Mouse (Mus musculus) urinary bladder, postnatal 10 days (tissue): ENCODE data around the gene Ccnb2.
A peak's percentile ranks its signal among the peaks of the same experiment; 100 is the strongest.
"Not testable (repeated sequence)": the region's sequence is repeated elsewhere in the genome, so short reads cannot be mapped to it uniquely, and the experiment has no call there.

Experiments used
- DNase-seq: peaks from one replicate; pipeline ENCODE4 v3.0.0; 2022; ENCODE audit warnings: low spot score

The Ccnb2 gene

DNA sequence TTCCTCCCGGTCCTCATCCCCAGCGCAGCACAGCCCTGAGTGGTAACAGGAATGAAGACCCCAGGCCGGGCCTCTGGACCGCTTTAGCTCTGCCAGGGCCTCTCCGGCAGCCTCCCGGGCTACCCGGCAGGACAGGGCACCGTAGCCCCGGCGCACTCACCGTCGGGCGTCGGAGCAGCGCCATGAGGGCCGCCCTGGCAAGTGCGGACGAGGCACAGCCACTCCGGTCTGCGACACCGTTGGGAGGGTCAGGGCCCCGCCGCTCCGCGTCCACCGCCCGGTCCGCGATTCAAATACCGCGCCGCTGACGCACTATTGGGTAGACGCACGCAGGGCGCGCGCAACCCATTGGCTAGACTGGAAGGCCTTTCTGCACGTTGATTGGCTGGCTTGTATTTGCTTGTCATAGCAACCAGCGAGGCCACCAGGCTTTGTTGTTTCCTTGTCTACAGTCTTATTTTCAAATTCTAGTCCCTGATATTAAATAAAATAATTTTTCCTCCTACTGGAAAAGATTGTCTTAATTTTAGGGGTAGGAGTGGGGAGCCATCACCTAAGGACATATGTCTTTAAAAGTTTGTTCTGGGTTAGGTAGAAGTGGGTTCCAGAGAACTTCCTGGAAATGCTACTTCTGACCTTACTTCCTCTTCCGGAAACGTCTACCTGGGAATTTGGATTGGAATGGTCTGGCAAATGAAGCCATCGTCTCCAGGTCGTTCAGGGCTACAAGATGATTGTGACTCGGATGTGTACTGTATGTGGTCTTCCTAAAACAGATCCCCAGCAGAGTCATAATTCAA is at the start of gene Ccnb2:
Gene Ccnb2 (minus strand): TSS at position 291 of the 800 bp plus-strand sequence.
- DNase-seq, result peak; percentile 38

DNA sequence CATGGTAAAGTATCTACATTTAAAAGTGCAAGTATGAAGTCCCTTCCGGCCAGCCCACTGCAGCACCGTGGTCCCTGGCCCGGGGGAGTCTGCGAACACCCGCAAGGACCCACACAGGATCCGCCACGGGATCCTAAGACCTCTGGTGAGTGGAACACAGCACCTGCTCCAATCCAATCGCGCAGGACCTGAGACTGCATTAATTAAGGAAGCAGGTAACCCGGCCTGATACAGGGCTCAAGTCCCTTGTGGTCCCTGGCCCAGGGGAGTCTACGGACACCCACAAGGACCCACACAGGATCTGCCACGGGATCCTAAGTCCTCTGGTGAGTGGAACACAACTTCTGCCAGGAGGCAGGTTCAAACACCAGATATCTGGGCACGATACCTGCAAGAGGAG is 41.7 kb upstream of the Ccnb2 start:
- DNase-seq, result not testable (repeated sequence)

DNA sequence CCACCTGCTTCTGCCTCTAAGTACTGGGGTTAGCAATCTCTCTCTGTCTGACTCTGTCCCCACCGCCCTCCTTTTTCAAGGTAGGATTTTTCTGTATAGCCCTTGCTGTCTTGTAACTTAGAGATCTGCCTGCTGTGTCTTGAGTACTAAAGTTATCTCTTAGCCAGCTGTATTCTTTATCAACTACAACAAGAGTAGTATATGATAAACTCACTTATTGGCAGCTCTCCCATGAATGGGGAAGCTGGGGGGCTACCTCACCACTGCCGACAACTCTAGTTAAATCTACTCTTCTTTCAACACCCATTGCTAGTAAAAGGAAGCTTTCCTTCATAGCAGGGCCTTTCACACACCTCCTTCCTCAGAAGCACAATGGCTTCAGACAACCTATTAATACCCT is 31.0 kb upstream of the Ccnb2 start:
- DNase-seq, result no peak

DNA sequence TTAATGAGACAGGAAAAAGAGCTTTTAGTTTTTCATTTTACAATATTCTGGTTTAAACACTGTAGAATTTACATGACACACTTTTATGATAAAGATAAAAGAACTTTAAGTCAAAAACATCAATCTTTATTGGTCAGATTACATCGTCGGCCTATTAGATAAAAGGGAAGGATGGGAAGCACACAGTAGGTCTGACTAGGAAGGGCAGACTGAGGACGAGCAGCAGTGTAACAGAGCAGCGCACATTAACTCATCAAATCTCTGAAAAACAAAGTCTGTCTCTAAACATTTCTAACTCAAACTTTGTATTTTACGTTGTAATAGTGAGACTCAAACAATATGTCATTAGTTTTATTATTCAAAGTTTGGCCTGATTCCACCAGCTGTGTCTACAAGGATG is 27.7 kb upstream of the Ccnb2 start:
- no peak for DNase-seq

DNA sequence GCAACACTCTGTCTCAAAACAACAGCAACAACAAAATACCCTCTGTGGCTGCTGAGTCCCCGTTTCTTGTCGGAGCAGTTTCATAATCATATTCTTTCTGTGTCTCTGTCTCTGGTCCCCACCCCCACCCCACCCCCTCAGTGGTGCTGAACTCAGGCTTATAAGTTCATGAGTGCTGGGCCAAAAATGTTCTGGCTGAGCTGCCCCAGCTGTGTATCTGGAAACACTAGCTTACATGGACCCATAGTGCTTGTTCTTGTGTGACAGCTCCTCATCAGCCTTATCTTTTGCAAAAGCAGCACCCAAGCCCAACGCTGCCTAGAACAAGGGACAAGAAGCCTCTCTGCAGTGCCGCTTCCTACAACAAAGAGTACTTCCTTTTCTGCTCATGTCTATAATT is 18.6 kb upstream of the Ccnb2 start:
- no peak for DNase-seq

DNA sequence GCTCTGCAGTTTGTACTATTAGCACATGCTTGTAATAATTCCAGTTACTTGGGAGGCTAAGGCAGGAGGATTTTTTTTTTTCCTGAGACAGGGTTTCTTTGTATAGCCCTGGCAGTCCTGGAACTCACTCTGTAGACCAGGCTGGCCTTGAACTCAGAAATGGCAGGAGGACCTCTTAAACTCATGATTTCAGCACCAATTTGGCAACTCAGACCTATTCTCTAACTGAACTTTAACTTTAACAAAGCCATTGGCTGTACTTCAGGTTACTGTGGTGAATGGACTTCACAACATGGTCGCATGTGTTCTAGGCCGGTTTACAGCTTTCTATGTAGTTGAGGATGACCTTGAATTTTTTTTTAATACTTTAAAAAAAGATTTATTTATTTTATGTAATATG is 1.3 kb upstream of the Ccnb2 start:
- DNase-seq, result no peak

DNA sequence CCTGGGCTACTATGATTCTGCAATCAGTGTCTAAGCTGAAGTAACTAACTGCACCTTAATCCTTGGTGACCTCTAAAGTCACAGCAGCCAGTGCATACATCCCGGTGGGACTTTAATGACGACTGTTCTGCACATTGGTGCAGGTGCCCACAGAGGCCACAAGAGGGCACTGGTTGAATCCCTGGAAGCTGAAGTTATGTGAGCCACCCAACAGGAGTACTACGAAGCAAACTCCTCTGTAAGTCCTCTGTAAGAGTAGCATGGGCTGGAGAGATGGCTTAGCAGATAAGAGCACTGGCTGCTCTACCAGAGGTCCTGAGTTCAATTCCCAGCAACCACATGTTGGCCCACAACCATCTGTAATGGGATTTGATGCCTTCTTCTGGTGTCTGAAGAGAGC is 4.9 kb downstream of the Ccnb2 start:
- no peak for DNase-seq

DNA sequence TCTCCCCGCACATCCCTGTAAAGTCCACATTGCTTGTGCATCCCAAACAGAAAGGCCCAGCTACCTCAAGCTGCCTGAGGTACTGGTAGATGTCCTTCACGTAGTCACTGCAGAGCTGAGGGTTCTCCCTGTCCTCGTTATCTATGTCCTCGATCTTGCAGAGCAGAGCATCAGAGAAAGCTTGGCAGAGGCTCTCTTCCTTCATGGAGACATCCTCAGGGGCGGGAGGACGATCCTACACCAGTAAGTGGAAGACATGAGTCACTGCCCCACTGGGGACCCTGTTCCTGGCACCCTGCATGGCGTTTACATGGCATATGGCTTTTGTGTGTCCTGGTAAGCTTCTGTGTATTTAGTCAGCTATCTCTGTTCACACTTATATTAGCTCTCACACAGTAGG is 8.3 kb downstream of the Ccnb2 start:
- no peak for DNase-seq

DNA sequence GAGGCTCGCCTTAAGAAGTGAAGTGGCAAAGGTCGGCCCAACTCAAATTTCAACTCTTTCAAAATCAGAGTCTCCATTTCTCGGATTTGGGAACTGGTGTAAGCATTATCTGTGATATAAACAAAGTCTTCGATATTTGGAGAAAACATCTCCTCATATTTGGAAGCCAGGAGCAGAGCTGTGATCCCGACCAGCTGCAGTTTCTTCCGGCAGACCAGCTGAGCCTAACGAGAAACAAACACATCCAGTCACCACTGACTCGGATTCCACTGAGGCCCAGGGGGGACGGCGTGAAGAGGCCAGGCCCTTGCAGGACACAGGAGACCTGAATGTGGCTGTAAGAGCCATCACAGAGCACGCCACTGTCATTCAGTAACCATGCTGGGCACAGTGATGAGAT is 10.7 kb downstream of the Ccnb2 start:
- no peak for DNase-seq

DNA sequence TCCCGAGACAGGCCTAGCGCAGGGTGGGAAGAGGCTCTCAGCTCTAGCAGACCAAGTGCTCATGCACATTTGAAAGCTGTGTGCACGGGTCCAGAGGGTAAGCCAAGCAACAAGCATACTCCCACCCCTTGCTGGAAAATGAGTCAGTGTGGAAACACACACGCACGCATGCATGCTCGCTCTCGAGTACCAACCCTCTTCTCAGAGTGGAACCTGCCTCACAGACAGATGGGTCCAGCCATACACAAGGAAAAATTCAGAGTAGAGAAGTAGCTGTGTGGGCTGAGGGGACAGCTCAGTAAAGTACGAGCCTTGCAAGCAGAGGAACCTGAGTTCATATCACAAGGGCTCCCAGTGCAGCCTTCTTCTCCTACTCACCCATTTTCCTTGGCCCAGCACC is 11.6 kb downstream of the Ccnb2 start:
- DNase-seq, result no peak

DNA sequence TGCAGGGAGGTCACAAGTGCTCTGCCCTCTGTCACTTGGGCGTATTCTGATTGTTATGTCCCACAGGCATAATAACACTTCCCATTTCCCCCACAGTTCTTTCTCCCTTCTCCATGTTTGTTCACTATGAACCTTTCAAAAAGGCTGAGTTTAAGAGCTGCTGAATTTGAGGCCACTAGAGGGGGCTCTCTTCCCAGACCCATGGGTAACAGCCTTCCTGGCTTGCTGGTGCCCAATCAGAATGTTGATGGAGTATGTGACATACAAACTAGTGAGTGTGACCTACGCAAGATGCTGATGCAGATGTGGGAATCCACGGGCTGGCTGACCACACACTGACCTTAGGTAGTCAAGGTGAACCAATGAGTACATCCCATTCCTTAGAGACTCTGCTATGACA is 12.6 kb downstream of the Ccnb2 start:
- DNase-seq, result no peak

DNA sequence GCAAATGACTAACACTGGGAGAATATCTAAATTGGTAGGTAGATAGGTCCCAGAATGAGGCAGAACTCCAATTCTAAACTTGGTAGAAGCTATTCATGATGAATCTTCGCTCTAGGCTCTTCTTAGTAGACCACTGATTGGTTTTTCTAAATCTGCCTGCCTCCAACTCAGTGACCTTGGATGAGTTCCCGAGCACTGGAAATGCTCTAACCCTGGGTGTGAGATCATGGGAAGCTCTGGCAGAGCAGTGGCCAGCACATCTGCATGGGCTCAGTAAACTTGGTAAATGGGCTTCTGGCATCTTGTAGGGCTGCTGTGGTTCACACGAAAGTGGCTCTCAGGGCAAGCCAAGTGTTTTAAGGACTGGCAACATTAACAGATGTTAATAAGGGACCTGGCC is 14.8 kb downstream of the Ccnb2 start:
- no peak for DNase-seq

DNA sequence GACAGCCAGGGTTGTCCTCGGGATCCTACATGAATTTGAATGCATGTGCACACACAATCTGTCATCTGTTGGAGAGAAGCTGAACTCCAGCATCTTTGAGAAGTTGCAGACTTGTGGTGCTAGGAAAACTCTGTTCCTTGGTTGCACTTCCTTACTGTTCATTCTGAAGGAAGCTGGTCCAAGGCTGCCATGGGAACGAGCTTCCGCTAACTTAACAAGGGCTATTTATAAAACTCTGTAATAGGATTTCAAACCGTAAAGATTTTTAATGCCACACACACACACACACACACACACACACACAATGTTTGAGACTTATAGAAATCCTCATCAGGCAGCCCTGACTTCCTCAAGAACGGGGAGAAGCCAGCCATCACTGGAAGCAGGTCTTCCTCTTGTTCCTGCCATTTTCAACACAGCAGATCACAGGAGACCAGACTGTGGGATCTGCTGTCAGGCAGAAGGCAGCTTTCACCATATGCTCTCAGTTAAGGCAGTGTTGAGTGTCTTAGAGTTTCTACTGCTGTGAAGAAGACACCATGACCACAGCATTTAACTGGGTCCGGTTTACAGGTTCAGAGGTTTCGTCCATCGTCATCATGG is 19.3 kb downstream of the Ccnb2 start:
- DNase-seq, result no peak

DNA sequence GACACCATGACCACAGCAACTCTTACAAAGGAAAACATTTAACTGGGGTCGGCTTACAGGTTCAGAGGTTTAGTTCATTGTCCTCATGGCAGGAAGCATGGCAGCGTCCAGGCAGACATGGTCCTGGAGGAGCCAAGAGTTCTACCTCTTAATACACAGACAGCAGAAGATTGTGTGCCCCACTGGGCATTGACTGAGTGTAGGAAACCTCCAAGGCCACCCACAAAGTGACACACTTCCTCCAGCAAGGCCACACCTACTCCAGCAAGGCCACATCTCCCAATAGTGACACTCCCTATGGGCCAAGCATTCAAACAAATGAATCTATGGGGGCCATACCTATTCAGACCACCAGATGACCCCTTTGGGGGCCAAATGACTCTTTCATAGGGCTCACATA is 25.3 kb downstream of the Ccnb2 start:
- no peak for DNase-seq

DNA sequence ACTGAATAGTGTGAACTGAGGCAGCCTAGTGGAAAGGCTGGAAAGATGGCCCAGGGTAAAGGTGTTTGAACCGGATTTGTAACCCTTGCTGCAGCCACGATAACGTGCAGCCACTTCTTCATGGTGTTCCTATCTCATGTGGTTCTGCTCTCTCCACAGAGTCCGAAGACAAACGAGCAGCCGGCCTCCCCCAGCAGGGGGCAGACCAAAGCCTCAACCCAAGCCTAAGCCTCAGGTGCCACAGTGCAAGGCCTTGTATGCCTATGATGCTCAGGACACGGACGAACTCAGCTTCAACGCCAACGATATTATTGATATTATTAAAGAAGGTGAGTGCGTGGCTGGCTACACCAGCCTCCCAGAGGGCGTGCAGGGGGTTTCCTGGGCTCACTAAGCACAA is 25.7 kb downstream of the Ccnb2 start:
- DNase-seq, result no peak

DNA sequence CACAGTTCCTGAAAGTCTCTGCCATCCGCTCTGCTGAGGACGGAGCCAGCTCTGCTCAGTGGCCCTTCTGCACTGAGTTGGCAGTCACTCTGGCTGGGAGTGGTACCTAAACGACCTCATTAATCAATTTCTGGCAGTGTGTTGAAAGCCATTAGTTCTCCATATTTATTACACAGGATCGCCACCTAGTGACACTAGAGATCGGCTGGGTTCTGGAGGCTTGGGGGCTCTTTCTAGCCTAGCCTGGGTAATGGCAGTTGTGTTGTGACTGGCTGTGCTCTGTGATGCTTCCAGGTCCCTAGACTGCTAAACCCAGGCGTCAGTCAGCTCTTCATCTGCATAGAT is 28.8 kb downstream of the Ccnb2 start:
- no peak for DNase-seq

DNA sequence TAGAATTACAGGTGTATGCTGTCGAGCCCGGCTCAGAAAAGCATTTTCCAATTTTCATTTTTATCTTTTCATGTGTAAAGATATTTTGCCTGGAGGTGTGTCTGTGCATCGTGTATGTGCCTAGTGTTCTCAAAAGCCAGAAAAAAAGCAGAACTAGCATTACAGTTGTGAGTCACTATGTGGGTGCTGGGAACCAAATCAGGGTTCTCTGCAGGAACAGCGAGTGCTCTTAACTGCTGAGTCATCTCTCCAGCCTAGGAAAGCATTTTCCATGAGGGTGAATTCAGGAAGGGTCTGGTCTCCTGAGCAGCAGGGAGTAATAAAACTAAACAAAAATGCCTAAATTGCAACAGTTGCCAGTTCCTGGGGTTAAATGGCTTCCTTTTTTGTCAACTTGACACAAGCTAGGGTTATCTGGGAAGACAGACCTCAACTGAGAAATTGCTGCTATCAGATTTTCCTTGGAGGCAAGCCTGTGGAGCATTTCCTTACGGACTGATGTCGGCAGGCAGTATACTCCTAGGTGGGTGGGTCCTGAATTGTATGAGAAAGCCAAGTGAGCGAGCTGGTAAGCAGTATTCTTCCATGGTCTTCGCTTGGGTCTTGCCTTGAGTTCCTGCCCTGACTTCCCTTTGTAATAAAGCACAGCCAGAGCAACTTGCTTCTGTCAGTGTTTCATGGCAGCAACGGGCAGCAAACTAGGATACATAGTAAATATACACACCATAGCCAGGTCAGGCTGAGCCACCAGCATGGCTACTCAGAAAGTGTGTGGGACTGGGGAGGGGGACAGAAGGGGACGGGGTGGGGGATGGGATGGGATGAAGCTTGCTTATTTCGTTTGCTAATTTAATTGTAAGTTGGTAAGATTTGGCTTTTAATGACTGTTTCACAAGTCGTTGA is 29.4 kb downstream of the Ccnb2 start:
- no peak for DNase-seq

DNA sequence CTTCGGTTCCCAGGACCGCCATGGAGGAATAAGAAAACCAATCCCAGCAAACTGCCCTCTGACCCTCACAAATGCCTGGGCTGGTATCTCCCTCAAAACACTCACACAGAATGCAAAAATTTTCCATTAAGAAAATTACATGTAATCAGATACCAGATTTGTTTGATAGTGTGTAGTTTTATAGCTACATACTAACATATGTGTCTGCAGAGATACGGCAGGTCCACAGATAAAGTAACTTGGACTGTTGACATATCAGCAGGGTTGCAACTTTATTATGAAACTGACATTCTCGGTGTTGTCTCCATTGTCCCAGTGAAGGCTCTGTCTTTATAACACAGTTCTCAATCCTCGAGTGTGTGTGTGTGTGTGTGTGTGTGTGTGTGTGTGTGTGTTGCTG is 30.3 kb downstream of the Ccnb2 start:
- no peak for DNase-seq

DNA sequence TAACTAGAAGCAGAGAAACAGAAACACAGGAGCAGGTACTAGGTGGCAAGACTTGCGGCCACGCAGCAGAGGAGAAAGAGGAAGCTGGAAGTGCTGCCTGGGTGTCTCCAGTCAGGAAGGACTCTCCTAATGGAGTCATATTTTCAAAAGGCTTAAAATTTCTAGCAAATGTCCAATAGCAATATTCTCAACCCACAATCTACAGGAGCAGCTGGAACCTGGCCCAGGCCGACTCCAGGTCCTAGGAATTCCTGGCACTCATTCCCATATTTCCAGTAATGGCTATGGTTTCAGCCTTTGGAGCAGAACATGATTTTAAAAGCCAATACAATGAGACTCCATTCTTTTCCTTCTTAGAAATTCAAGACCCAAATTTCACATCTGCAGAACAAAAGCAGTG is 31.8 kb downstream of the Ccnb2 start:
- no peak for DNase-seq

DNA sequence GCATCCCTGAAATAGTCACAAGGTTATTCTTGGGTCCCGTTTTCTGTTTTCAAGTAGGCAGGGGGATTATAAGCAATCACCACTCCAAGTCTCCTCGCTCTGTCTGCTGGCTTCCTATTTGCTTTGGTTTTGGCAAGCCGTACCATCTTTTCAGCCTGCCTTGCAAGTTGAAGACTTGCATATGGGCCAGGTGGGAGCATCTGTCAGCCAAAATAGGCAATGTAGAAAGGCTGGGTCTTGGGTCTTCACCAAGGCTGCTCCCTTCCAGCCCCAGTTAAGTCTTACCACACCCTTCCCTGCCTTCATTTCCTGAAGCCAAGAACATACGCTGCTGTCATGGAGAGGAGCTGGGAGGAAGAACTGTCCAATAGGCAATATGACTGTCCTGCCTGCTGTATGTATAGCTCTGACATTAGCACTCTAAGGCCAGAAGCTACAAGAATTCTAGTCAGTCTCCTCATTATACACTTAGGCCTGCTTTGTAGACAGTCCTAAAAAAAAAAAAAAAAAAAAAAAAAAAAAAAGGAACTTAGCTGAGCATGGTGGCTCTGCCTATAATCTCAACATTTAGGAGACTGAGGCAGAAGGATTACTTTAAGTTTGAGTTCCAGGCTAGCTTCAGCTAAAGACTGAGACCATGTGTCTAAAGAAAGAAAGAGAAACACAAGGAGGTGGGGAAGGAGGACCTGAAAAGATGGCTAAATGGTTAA is 33.8 kb downstream of the Ccnb2 start:
- DNase-seq, result no peak

DNA sequence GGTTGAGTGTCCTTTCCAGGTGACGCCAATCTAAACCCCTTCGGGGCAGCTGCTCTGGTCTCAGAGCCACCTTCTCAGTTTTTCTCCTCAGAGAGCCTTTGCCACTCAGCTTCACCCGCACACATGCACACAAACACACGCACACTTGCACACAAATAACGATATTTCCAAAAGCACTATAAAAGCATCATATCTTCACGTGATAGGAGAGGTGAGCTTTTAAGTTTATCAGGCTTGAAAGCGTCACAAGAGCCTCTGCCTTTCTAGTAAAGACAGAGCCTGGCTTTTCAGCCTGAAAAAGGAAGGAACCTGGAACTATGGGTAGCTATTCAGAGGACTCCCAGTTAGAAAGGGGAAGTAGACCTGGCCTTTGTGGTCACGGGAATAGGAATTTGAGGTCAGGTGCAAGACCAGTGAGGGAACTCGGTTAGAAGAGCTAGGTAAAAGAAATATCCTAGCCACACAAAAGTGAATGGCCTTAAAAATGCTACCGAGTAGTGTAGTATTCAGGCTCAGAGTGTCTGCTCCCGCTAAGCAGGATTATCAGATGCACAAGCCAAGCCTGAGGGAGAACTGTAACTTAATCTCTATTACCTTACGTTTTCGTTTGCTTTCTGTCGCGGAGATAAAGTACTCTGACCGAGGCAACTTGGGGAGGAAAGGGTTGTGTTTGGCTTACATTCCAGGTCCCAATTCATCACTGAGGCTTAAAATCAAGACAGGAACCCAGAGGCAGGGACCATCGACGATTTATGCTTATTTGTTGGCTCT is 36.2 kb downstream of the Ccnb2 start:
- DNase-seq, result no peak

DNA sequence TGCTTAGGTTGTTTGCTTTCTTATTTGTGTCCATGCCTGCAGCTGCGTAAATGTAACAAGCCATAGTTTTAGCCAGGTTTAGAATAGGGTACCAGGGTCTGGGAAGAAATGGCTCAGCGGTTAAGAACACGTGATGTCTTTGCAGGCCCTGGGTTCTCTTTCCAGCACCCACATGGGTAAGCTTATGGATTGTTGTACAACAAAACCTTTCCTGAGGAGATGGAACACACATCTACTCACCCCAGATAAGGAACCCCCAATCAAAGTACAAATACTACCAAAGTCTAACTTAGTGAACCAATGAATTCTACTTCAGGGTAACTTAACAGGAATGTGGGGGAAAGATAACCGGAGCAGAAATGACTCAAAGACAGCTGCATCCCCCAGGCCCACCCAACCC is 36.9 kb downstream of the Ccnb2 start:
- DNase-seq, result no peak
